Mouse (Mus musculus) hindbrain, embryonic 14.5 days (tissue): Measurements from ENCODE around the gene Rrp15. TPM values are rescaled to one million over a fixed set of nuclear protein-coding genes. Genes with fewer than 3 reads are reported as not detected.

Experiments used
- ATAC-seq: fragments of 200-750 bp; cut with Nextera tagmentation; 2 replicates; pipeline ENCODE4 v1.8.0; 2017; ENCODE audit warnings: moderate number of reproducible peaks, mild to moderate bottlenecking, moderate TSS enrichment, moderate library complexity; ENCODE audit not compliant: low FRiP score
- DNase-seq: peaks from one replicate; pipeline ENCODE4 v3.0.0-alpha.2; 2015; ENCODE audit warnings: low spot score
- H3K27ac ChIP-seq: fragments of 300-500 bp; sonication (generic); 2 replicates; pipeline ENCODE4 v1.5.1; 2014; ENCODE audit warnings: mild to moderate bottlenecking, moderate library complexity
- H3K27me3 ChIP-seq: fragments of 300-500 bp; sonication (generic); 2 replicates; pipeline ENCODE4 v1.6.1; 2014; ENCODE audit warnings: mild to moderate bottlenecking, low read length, mixed read lengths; ENCODE audit not compliant: control insufficient read depth, insufficient read depth
- H3K36me3 ChIP-seq: fragments of 300-500 bp; sonication (generic); replicated peaks from 2 replicates; pipeline ENCODE4 v1.6.1; 2014; ENCODE audit not compliant: control insufficient read depth, insufficient read depth
- H3K4me1 ChIP-seq: fragments of 300-500 bp; sonication (generic); replicated peaks from 2 replicates; pipeline ENCODE4 v1.6.1; 2014; ENCODE audit warnings: antibody characterized with exemption, low read length, mixed read lengths; ENCODE audit not compliant: control insufficient read depth, insufficient read depth
- H3K4me2 ChIP-seq: fragments of 300-500 bp; sonication (generic); replicated peaks from 2 replicates; pipeline ENCODE4 v1.6.1; 2014; ENCODE audit warnings: mild to moderate bottlenecking, moderate library complexity
- H3K4me3 ChIP-seq: fragments of 300-500 bp; sonication (generic); replicated peaks from 2 replicates; pipeline ENCODE4 v1.5.1; 2014; ENCODE audit warnings: mild to moderate bottlenecking, low read length
- H3K9ac ChIP-seq: fragments of 300-500 bp; sonication (generic); 2 replicates; pipeline ENCODE4 v1.6.1; 2014
- H3K9me3 ChIP-seq: fragments of 300-500 bp; sonication (generic); 2 replicates; pipeline ENCODE4 v1.6.1; 2016; ENCODE audit warnings: low read length; ENCODE audit not compliant: control insufficient read depth
- WGBS: fragments of 180-500 bp; shearing (Covaris S2); extraction: QIAGEN DNeasy Blood & Tissue Kit; methylation state at CpG from one replicate; pipeline ENCODE4 v1.1.7; 2014; 5-methylcytosine and 5-hydroxymethylcytosine counted together
- polyA plus RNA-seq: library from polyadenylated mRNA; unstranded; fragments of >200 nt; fragmentation: Nextera tagmentation; extraction: Ambion mirVana; gene quantifications from 2 replicates; pipeline ENCODE4 v1.2.1, GENCODE M21; 2014

Rrp15 gene
- 26.8 and 27.9 TPM in 2 replicates for polyA plus RNA-seq

GRCm38 (mm10) chr1:186748724-186749653 lies at the start of gene Rrp15:
Gene Rrp15 (minus strand): TSS chr1:186749358.
- WGBS, result under 1% methylated on average over 46 of the region's 46 CpGs
- H3K36me3 ChIP-seq, result no peaks in the 10 kb centered on the region
- peak; percentile 91 for ATAC-seq
- no peaks in the 10 kb centered on the region for H3K27me3 ChIP-seq
- DNase-seq, result peak; percentile 95
- H3K9me3 ChIP-seq, result no peaks in the 10 kb centered on the region
- H3K4me3 ChIP-seq, result peak within 1 kb of the TSS; percentile 60
- H3K27ac ChIP-seq, result peak within 1 kb of the TSS; percentile 69
- peak within 1 kb of the TSS; percentile 77 for H3K4me2 ChIP-seq
- H3K9ac ChIP-seq, result peak within 1 kb of the TSS; percentile 69
- H3K4me1 ChIP-seq, result peaks cover 16% of the 10 kb centered on the region

- ATAC-seq, result no peak
- WGBS, result 55% methylated on average over 6 of the region's 6 CpGs
Observed at GRCm38 (mm10) chr1:186797991-186798390, 48.8 kb upstream of the Rrp15 start.

GRCm38 (mm10) chr1:186785359-186785758 lies 36.2 kb upstream of the Rrp15 start:
- DNase-seq (no peak), ATAC-seq (no peak)
- H3K4me3 ChIP-seq, result no peak overlapping the region

More at GRCm38 (mm10) chr1:186797991-186798390, 48.8 kb upstream of the Rrp15 start:
- no peaks in the 10 kb centered on the region for H3K36me3 ChIP-seq
- no peaks in the 10 kb centered on the region for H3K27me3 ChIP-seq
- no peak for DNase-seq
- no peaks in the 10 kb centered on the region for H3K4me1 ChIP-seq
- no peaks in the 10 kb centered on the region for H3K9me3 ChIP-seq
- H3K27ac ChIP-seq, result no peak overlapping the region
- no peak overlapping the region for H3K4me3 ChIP-seq
- H3K4me2 ChIP-seq, result no peak overlapping the region
- H3K9ac ChIP-seq, result no peak overlapping the region

GRCm38 (mm10) chr1:186780826-186781225 lies 31.7 kb upstream of the Rrp15 start:
- no peak overlapping the region for H3K4me3 ChIP-seq
- H3K4me1 ChIP-seq, result no peaks in the 10 kb centered on the region
- H3K9me3 ChIP-seq, result no peaks in the 10 kb centered on the region
- H3K9ac ChIP-seq, result no peak overlapping the region
- no peak for DNase-seq
- no peak for ATAC-seq
- no peaks in the 10 kb centered on the region for H3K27me3 ChIP-seq
- no peaks in the 10 kb centered on the region for H3K36me3 ChIP-seq
- H3K4me2 ChIP-seq, result no peak overlapping the region
- WGBS, result 80% methylated on average over 2 of the region's 2 CpGs
- no peak overlapping the region for H3K27ac ChIP-seq

More at GRCm38 (mm10) chr1:186785359-186785758, 36.2 kb upstream of the Rrp15 start:
- Histone ChIP-seq H3K27me3 (no peaks in the 10 kb centered on the region), H3K4me1 (no peaks in the 10 kb centered on the region), H3K9ac (no peak overlapping the region), H3K9me3 (no peaks in the 10 kb centered on the region), H3K27ac (no peak overlapping the region), H3K4me2 (no peak overlapping the region), H3K36me3 (no peaks in the 10 kb centered on the region)
- 82% methylated on average over 4 of the region's 4 CpGs for WGBS

- Histone ChIP-seq H3K4me2 (no peak overlapping the region), H3K9ac (no peak overlapping the region), H3K4me1 (no peaks in the 10 kb centered on the region), H3K27me3 (no peaks in the 10 kb centered on the region), H3K27ac (no peak overlapping the region), H3K4me3 (no peak overlapping the region), H3K9me3 (no peaks in the 10 kb centered on the region), H3K36me3 (no peaks in the 10 kb centered on the region)
- no peak for ATAC-seq
- no peak for DNase-seq
- 79% methylated on average over 3 of the region's 3 CpGs for WGBS
Observed at GRCm38 (mm10) chr1:186773124-186773523, 24.0 kb upstream of the Rrp15 start.

- Histone ChIP-seq H3K27ac (no peak overlapping the region), H3K4me2 (no peak overlapping the region), H3K4me1 (no peaks in the 10 kb centered on the region), H3K27me3 (no peaks in the 10 kb centered on the region), H3K9me3 (no peaks in the 10 kb centered on the region), H3K9ac (no peak overlapping the region), H3K4me3 (no peak overlapping the region), H3K36me3 (no peaks in the 10 kb centered on the region)
- DNase-seq, result no peak
- no peak for ATAC-seq
- 67% methylated on average over 8 of the region's 8 CpGs for WGBS
Observed at GRCm38 (mm10) chr1:186772547-186773077, 23.5 kb upstream of the Rrp15 start.

GRCm38 (mm10) chr1:186772005-186772404 lies 22.8 kb upstream of the Rrp15 start:
- no peaks in the 10 kb centered on the region for H3K4me1 ChIP-seq
- WGBS, result 84% methylated on average over 6 of the region's 6 CpGs
- H3K27me3 ChIP-seq, result no peaks in the 10 kb centered on the region
- no peak for DNase-seq
- H3K9me3 ChIP-seq, result no peaks in the 10 kb centered on the region
- H3K36me3 ChIP-seq, result no peaks in the 10 kb centered on the region
- no peak overlapping the region for H3K9ac ChIP-seq
- ATAC-seq, result no peak
- H3K4me3 ChIP-seq, result no peak overlapping the region
- H3K27ac ChIP-seq, result no peak overlapping the region
- H3K4me2 ChIP-seq, result no peak overlapping the region

- no peak overlapping the region for H3K9ac ChIP-seq
- no peak overlapping the region for H3K4me3 ChIP-seq
- no peak overlapping the region for H3K27ac ChIP-seq
- H3K36me3 ChIP-seq, result no peaks in the 10 kb centered on the region
- no peak overlapping the region for H3K4me2 ChIP-seq
- no peak for DNase-seq
- no peaks in the 10 kb centered on the region for H3K4me1 ChIP-seq
- H3K27me3 ChIP-seq, result no peaks in the 10 kb centered on the region
- H3K9me3 ChIP-seq, result no peaks in the 10 kb centered on the region
- WGBS, result 75% methylated on average over 5 of the region's 5 CpGs
- no peak for ATAC-seq
Observed at GRCm38 (mm10) chr1:186770659-186771058, 21.5 kb upstream of the Rrp15 start.

- Histone ChIP-seq H3K27me3 (no peaks in the 10 kb centered on the region), H3K4me2 (no peak overlapping the region), H3K9ac (no peak overlapping the region), H3K9me3 (no peaks in the 10 kb centered on the region), H3K4me3 (no peak overlapping the region), H3K36me3 (no peaks in the 10 kb centered on the region), H3K27ac (no peak overlapping the region), H3K4me1 (no peaks in the 10 kb centered on the region)
- ATAC-seq (no peak), DNase-seq (no peak)
- WGBS, result 81% methylated on average over 1 of the region's 1 CpGs
Observed at GRCm38 (mm10) chr1:186768392-186768791, 19.2 kb upstream of the Rrp15 start.
